Mouse (Mus musculus): ENCODE measurements around the gene Lasp1.

Gene Lasp1

DNA sequence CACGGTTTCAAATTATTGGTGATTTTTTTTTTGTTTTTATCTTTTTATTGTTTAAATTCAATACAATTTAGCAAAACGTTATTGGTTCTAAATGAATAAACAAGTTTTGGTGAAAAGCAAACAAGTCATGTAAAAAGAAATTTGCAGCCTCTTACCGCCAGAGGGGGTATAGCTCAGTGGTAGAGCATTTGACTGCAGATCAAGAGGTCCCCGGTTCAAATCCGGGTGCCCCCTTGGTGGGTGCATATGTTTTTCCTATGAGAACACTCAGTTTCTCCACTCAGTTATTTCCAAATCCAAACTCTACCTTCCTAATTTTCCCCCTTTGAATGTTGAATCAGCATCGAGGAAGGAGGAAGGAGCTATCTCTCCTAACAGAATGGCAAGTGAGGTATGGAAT, 1.9 kb upstream of the Lasp1 start:
- peak; percentile 63 for DNase-seq (ENCODE audit: low spot score)

DNA sequence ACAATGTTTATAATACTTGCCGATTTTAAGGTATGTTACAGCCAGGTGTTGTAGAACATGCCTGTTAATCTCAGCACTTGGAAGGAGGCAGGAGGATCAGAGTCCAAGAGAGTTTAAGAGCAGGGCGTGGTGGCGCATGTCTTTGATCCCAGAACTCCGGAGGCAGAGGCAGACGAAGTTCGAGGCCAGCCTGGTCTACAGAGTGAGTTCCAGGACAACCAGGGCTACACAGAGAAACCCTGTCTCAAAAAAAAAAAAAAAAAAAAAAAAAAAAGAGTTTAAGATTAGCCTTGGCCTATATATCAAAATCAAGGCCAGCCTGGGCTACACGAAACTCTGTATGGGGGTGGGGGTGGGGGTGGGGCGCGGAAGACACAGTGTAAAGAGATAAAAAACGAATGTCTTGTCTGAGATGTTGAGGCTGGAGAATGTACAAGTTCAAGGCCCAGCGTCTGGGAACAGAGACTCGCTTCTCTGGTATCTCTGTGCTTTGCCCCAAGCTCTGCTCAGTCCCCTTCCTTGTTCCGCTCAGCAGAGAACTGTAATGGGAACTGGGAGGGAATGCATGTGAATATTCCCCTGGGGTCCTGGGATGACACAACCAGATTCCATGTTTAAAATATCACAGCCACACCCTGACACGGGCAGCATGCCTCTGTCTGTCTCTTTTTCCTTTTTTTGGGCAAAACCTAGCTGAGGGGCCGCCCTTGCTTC, 1.3 kb upstream of the Lasp1 start:
- no peak for DNase-seq (ENCODE audit: low spot score)

DNA sequence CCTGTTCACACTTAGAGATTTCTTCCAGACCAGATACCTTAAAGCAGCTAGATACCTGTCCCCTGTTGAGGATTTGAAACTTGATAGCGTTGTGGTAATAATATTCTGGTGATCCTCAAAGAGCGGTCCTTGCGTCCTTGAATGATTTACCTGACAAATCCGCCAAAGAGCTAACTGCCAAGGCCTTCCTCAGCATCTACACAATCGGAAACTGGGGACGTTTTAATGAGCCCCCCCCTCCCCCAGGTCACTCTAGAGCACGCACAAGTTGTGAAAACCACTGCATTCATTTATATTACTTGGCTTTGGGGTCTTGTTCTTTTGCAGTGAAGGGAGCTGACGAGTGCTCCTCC, 741 bp upstream of the Lasp1 start:
- DNase-seq (ENCODE audit: low spot score), result no peak

DNA sequence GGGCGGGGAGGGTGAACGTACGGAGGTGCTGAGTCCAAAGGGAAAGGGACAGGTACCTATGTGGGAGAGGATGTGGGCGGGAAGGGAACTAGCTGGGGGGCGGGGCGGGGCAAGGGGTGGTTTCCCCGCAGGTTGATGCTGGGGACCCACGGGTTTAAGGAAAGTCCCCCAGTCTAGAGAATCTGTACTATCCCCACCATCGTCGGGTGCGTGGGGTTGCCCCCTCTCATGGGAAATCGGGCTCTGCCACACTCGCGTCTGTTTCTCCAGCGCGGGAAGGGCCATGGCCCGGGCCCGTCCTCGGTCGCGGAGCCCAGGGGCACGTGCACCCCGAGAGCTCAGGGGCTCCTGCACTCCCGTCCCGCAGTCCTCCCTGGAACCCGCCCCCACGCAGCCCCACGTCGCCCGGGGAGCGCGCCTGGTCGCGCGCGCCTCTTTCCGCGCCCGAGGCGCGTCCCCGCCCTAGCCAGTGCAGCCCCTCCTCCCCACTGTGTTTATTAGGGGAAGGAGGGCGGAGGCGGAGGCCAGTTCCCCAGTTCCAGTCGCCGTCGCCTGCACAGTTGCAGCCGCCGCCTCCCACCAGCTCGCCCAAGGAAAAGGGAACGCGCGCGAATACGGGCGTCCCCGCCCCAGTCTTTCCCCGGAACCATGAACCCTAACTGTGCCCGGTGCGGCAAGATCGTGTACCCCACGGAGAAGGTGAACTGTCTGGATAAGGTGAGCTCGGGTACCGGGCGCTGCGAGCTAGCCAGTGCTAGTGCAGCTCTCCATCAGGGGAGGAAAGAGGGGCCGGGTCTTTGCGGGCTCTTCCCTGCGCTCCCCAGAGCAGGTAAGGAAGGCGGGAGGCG, 570 bp downstream of the Lasp1 start:
- peak; percentile 83 for DNase-seq (ENCODE audit: low spot score)

DNA sequence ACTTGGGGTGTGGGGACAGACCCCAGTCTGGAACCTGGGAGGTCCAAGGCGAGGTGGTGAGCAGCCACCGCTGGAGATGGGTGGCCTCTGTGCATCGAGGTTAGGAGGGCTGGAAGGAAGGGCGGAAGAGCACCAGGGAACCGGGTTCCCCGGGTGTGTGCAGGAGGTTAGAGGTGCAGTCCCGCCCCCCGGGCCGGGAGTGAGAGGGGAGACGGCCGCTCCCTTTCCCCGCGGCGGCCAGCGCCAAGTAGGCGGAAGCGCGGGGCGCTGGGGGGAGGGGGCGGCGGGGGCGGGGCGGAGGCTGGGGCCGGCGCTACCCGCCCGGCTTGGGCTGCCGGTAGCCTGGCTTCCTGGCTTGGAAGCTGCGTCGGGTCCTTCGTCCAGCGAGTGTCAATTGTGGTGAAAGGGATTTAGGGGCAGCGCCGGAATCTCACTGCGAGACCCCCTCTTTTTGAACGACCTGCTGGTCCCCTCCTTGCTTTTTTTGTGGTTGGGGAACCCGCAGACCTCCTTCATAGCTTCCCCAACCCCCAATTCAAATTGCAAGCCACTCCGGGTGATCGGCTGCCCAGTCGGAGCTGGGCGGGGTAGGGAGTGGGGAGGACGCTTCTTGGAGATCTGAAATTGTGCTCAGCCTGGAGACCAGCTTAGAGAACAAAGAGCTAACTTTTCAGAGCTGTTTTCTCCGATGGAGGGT, 1.3 kb downstream of the Lasp1 start:
- DNase-seq (ENCODE audit: low spot score), result peak; percentile 74

DNA sequence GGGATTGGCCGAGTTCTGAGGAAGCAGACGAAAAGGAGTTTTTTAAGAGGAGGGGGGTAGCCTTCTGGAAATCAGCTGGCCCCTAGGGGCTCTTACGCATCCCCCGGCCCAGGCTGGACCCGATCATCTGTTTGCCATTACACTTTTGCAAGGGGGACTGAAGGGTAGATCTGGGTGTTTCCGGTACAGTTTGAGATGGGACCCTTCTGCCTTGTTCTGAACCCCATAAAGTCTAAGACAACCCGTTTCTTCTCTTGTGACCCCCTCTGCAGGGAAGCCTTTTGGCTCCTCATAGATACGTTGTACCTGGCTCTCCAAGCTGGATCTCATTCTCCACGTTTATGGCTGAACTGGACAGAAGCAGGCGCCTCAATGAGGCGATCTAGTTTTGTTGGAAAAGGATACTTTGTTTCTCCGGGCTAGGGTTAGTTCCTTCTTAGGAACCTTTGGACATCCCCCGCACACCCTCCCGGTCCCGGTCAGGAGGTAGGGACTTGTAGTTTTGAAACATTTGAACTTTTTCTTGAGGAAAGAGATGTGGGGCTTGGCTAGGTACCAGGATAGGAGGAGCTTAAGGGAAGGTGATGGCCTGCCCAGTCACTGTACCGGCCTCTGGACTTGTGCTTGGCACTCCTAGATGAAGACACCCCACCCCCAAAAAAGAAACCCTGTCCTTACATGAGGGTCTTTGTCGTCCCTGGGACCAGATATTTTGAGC, 2.0 kb downstream of the Lasp1 start:
- DNase-seq (ENCODE audit: low spot score), result peak; percentile 44

DNA sequence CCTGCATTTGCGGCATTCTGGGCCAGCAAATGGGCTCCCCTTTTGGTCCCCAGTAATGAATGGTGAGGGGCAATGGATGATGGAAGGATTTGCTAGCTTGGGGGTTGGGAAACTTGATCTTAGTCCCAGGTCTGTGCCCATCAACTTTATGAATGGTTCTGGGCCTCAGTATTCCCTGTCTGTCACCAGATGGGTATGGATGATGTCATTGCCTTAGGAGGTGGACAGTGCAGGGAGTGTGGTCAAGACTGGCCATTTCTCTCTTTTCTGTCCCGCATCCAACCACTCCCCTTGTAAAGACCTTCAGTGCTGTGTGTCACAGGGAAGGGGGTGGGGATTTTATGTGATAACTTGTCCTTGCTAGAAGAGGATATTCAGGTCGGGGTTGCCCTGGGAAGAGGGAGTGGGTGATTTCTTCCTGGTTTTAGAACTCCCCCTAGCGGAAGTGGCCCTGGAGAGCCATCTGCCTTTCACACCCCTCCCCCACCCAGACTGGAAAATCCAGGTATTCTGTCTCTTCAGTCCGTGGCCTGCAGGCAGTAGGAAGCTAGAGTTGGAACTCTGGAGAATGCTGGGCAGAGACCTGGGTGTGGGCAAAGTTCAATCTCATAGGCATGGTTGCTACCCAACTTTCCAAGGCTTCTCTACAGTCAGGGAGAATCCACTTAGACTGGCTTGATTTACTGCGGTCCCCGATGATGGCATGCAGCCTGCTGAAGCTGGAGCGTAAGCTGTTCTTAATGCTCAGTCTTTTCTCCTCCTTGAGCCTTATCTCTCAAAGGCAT, 2.8 kb downstream of the Lasp1 start:
- DNase-seq (ENCODE audit: low spot score), result peak; percentile 68

DNA sequence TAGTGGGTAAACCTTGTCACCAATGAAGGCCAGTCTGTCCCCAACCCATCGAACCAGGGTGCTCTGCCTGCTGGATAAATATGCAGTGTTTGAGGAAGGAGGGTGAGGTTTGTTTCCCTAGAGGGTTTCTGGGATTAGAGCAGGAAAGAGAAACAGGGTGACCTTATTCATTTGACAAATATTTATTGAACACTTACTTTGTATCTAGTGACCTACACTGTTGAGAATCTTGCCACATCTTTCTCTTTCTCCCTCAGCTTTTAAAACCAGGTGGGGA, 3.3 kb downstream of the Lasp1 start:
- DNase-seq (ENCODE audit: low spot score), result no peak

DNA sequence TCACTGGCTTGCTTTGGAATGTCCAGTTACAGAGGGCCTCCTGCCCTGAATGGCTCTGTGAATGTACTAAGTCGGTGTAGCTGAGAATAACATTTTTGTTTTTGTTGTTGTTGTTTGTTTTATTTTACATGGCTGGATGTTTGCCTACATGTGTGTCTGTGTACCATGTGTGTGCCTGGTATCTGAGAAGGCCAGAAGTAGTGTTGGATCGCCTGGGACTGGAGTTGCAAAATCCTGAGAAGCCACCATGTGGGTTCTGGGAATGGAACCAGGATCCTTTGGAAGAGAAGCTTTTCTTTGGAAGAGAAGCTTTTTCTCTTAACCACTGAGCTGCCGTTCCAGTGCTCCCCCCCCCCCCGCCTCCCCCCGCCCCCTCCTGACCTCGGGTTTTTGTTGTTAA, 3.7 kb downstream of the Lasp1 start:
- DNase-seq (ENCODE audit: low spot score), result no peak

DNA sequence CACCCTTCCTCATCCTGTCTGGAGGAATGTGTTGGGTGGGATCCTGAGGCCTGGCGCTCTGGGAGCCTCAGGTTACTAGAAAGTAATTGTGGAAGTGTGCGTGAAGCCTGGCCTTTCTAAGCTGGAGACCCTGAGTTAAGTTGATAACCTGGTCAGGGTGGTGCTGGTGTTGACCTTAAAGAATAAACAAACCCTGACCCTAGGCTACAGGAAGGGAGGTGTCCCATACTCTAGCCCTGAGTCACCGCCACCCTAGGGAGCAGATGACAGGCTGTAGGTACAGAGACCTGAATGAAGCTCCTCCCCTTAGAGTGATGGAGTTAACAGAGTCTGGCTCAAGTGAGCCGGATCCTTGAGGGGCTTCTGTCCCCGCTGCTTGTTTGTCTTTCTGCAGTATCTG, 5.0 kb downstream of the Lasp1 start:
- no peak for DNase-seq (ENCODE audit: low spot score)

DNA sequence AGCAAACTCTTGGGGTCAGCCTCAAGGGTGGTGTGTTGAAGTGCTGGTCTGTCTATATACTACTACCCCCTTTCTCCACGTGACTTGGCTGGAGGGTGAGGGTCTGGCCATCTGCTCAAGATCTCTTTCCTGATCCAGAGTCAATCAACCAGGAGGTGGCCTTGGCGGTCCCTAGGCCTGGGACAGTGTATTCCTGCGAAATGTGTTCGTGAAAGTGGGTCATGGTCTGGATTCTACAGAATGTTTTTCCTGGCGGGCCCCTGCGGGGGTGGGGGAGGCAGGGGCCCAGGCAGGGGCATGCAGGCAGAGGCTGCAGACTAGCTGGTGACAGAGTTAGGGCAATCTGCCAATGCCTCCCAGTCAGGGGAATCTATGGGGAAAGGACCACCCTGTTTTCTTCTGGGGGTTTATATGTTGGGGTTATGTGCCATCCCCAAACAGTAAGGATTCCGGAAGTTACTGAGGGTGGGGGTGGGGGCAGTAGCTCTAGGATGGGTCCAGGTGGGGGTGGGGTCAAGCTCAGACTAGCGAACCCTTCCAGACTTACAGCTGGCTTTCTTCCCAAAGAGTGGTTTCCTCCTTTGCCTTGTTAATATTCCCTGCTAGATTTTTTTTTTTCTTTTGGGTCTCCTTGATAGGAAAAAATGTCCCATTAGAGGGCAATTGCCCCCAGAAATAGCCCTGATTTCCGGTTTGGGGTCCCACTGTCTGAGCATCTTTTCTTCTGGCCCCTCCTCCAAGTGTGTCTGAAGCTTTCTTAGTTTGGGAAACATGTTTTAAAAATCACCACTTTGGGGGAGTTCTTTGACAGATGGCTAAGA, 6.3 kb downstream of the Lasp1 start:
- no peak for DNase-seq (ENCODE audit: low spot score)

DNA sequence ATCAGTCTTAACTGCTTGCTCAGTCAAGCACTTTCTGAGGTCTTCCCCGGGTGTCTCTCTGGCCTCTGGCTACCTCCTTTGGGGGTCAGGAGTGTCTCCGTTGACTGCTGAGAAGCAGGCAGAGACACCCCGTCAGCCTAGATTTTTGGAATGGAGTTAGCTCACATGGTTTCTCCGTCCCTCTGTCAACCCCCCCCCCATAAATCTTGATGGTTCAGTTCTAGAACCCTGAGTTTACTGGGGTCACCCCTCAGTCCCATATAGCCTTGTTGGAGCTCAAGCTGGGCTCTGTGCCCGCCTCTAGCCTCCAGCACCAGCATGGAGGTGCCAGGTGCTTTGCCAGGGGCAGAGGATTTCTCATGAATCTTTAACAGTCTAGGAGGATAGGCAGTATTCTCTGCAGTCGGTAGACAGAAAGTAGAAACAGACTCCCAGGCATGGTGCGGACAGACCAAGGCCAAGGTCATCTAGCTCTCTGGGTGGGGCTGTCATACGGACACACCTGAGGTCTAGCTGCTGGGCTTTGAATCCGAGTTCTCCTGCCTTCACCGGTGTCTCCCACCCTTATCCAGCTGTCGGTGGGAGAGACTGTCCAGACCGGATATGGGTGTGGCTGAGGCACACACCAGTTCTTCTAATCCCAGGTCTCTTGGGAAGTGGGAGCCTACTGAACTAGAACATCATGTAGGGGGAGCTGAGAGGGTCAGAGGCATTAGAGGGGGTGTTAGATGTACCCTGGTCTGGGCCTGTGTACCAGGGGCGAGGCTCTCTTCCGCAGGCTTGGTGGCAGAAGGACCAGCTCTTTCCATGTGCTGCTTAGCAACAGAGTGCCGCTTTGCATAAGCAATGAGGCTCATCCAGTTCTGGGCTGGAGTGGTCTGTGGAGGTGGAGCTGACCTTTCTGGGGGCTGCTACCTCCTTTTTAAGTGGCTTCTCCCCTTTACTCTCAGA, 7.1 kb downstream of the Lasp1 start:
- peak; percentile 57 for DNase-seq (ENCODE audit: low spot score)

DNA sequence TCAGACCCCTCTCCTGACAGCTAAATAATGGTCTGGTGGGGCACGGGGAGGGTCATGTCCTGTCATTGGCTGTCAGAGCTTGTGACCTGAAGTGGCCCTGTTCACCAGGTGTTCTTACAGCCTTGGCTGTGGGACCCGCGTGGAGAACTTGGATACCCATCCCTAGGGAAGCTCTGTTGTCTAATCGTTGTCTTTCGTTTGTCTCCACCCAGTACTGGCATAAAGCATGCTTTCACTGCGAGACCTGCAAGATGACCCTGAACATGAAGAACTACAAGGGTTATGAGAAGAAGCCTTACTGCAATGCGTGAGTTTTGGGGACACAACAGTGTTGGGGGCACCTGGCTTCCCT, 7.8 kb downstream of the Lasp1 start:
- DNase-seq (ENCODE audit: low spot score), result no peak

DNA sequence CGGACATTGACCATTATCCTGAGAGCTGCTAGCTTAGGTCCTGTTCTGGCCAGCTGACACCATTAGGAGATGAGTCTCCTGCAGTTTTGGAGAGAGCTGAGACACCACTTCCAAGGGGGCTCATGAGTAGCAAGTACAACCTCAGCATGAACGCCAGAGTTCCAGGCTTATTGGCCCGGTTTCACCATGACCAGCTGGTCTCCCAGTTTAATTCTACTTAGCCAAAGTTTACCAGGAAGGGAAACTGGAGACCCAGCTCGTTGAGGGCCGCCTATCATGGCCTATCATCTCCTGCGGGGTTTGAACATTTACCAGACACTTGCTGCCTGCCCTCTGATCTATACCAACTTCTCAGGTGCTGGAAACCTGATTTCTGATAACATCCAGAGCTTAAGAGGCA, 8.8 kb downstream of the Lasp1 start:
- DNase-seq (ENCODE audit: low spot score), result no peak

DNA sequence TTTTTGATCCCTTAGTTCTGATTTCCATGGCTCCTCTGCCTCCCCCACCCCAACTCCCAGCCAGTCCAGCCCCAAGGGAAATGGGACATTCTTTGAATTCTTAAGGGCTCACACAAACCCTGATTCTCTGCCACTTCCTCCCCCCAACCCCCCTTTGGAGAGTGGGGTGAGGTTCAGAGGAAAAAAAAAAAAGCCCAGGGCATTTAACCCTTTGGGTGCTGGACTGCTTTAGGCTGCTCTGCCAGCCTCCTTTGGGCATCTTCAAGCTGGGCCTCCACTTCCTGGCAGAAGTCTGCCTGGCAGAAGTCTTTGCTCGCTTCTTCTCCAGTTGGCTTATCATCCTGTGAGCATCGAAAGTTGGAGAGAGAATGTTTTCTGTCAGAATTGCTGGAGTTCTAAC, 9.3 kb downstream of the Lasp1 start:
- peak; percentile 68 for DNase-seq (ENCODE audit: low spot score)

DNA sequence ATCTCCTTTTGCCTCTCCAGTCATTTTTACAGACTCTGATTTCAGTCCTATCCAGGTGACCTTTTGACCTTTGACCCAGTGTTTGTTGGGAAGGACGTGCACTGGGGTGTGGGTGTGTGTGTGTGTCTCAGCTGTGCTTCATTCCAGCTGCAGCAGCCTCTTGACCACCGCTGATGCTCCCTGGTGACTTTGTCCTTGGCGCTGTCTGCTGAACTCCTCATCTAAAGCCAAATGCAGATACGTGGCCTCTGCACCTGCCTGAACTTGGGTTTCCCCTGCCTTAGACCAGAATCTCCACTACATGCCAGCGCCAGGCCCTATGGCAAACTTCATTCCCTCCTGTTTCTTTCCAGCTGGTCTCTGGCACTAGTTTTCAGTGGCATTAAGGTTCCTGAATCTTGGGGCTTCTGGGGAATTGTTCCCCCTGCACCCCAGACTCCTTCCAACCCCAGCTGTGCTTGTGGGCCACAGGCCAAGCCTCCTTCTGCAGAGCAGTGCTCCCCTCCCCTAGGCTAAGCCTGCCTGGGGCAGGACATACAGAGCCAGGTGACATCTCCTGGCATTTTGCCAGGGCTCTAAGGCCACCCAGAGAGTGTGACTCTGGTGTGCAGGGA, 9.9 kb downstream of the Lasp1 start:
- peak; percentile 70 for DNase-seq (ENCODE audit: low spot score)

DNA sequence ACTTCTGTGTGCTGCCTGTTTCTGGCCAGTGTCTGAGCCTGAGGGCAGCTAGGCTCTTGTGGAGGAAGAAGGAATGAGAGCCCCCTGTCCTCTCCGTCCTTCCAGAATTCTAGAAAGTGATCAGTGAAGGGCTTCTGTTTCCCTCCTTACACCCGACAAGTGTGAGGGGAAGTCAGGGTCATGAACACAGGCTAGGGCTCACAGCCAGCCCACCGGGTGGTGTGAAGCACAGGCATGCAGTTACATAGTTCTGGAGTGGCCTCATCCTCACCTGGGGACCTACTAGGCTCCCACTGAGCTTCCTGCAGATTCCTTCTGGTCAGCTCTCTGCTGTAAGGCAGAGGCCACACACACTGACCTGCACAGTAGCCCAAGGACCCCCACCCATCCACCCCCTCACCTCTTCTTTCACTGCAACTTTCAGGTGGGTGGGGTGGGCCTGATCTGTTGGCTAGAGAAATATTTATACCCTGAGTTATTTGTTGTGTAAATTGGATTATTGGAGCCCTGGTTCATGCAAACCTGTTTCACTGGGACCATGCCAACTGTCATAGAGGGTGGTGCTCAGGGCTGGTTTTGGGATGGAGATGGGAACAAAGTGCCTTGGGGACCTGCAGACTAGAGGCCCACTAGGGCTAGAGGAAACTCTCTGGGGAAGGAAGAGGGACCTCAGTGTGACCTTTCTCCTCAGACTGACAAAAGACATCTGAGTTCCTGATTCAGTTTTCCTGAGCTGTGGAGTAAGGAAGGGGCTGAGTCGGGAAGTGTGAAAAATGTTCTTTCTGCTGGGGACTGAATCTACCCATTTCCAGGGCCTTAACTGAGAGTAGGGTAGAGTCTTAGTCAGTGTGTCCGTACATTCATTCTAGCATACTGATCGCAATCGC, 10.7 kb downstream of the Lasp1 start:
- DNase-seq (ENCODE audit: low spot score), result no peak

DNA sequence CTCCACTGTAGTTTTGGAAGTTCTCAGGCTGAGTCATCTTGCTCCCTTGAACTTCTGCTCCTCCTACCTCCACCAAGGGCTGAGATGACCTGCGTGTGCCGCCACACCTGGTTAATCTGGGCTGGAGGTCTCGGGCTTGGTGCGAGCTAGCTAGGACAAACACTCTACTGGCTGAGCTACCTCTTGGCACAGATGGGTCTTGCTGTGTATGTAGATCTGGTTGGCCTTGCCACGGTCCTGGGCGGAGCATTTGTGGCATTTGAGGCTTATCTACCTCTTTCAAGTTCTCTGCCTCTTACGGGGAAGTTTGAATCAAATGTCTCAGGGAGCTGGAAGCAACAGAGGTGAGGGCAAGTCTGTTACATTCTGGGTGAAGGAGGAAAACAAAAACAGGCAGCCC, 11.6 kb downstream of the Lasp1 start:
- no peak for DNase-seq (ENCODE audit: low spot score)

Data from embryo, embryonic 10 days (tissue).